Mouse (Mus musculus): ENCODE measurements around the gene Gm21860. TPM values are rescaled to one million over a fixed set of nuclear protein-coding genes. Genes with fewer than 3 reads are reported as not detected.

Gm21860 gene
- total RNA-seq, 2 experiments from 2014 or later, result not detected

Other genes starting within 250 kb of the Gm21860 start
- gene Gm47283, start 29.9 kb upstream of the Gm21860 start, total RNA-seq (2021), result not detected
- not detected for gene Gm21748, start 84.4 kb upstream of the Gm21860 start, total RNA-seq (2021)